Mouse (Mus musculus): Measurements from ENCODE around the gene 1700020D05Rik.

1700020D05Rik gene

DNA sequence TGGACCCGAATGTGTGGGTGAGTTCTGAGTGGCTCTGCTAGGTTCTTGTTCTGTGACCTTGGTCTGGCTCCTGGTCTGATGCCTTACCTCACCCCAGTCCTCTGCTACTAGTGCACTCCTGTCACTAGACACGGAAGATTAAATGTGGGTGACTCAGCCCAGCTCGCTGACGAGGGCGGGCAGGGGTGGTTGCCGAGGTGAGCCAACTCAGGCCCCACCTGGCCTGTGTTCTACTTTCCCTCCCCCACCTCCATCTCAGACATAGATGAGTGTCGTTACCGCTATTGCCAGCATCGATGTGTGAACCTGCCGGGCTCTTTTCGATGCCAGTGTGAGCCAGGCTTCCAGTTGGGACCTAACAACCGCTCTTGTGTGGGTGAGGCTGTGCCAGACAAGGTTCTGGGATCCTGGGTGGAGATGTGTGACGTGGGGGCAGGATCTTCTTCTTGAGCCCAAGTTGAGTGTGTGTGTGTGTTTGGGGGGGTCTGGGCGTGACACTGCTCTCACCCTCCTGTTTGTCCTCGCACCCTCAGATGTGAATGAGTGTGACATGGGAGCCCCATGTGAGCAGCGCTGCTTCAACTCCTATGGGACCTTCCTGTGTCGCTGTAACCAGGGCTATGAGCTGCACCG is 25.8 kb downstream of the 1700020D05Rik start:
- in situ Hi-C loops (cut with MboI; ENCODE audit: unreplicated experiment in 2 of 2) = loop anchor here in 1 of 2 experiments (10.0 kb wide), 1 partner anchor 87 kb away; the partner anchor contains the start of genes Ap5b1 and Ovol1

DNA sequence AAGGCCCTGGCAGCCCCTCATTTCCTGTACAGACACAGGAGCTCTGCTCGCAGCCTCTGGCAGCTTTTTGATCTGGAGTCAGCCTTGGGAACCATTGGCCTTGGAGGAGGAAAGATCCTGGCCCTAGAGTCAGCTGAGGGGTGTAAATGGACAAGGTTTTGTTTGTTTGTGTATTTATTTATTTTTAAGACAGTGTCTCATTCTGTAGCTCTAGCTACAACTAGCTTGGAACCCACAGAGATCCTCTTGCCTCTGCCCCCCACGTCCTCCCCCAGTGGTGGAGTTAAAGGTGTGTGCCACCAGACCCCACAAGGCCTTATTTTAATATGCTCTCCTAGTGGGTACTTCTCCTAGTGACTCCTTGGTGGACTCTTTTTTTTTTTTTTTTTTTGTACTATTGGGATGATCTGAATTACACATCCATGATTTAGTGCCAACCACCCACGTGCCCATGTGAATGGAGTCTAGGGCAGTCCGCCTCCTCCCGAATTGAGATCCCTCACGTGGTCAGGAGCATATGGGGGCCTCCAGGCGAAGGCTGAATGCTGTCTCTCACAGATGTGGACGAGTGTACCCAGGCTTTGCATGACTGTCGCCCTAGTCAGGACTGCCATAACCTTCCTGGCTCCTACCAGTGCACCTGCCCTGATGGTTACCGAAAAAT is 26.5 kb downstream of the 1700020D05Rik start:
- in situ Hi-C loops (cut with MboI; ENCODE audit: unreplicated experiment in 2 of 2) = loop anchor here in 1 of 2 experiments (10.0 kb wide), 1 partner anchor 88 kb away; the partner anchor contains the start of genes Ap5b1 and Ovol1

DNA sequence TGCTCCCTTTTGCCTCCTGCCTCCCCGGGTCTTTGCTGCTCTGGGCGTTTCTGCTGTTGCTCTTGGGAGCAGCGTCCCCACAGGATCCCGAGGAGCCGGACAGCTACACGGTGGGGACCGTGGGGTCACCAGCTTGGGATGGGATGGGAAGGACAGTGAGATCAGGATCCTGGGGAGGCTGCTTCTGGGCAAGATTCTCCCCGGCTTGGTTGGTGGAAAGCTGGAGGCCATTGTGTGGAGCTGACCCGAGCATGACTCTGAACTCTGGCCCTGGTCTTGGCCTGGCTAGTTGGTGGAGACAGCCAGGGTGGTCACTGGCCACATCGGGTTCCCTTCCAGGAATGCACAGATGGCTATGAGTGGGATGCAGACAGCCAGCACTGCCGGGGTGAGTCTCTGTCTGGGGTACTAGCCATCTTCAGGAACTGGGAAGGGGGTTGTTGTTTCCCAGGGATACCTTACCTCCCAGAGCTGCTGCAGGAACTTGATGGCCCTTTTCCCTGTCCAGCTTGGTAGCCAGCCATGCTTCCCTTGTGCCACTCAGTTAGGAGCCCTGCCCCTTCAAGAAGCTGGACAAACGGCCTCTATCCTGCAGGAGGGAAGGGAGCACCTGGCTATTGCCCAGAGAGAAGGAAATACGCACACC is 28.4 kb downstream of the 1700020D05Rik start:
- in situ Hi-C loops (cut with MboI; ENCODE audit: unreplicated experiment in 2 of 2) = loop anchor here in 1 of 2 experiments (10.0 kb wide), 1 partner anchor 90 kb away; the partner anchor contains the start of genes Ap5b1 and Ovol1

DNA sequence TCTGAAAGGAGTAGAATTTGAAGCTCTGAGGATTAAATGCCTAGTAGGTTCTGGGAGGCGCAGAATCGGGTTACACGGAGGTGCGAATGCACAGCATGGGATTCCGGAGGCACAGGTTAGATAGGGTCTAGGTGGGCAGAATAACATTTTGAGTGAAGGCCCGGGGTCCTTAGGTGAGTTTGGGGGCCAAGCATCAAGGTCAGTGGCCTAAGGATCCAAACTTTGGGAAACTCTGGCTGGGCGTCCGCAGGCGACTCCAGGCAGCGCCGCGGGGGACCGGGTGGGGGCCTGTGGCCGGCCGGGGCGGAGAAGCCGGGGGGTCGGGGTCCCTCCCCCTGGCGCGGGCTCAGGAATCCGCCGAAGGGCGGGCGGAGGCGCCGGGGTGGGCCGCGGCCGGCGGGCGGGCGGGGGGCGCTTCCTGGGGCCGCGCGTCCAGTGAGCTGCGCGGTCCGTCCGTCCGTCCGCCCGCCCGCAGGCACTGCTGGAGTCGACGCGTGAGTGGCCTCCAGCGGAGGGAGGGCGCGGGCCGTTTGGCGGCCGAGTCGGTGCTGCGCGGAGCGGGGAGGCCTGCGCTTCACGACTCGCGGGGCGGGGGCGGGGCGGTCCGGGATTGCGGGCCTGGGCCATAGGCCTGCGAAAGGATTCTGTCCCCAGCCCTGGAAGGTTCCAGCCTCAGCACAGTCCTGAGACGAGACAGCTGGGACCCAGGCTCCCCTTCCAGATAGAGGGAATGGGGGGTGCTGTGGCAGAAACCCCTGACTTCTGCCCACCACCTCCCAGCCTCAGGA is 29.1 kb downstream of the 1700020D05Rik start:
- in situ Hi-C loops (cut with MboI; ENCODE audit: unreplicated experiment in 2 of 2) = loop anchor here in 1 of 2 experiments (10.0 kb wide), 1 partner anchor 90 kb away; the partner anchor contains the start of genes Ap5b1 and Ovol1

DNA sequence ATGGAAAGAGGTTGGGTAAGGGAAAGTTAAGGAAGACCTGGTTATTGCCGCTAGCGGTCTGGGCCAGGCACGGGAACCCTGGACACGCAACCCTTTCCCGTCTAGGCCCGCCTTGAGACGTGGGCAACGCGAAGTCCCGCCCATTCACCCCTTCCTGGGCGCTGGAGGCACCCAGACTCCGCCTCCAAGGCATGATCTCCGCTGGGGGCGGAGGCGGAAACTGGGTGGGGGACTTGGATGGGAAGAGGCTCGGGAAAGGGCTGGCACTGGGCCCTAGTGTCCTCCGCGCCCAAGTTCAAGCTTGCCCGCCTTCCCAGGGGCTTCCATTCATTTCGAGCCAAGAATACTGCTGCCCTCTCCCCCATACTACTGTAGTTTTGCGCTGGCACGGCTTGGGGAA is 29.9 kb downstream of the 1700020D05Rik start, which contains the start of gene Efemp2:
Efemp2 (plus strand) TSS at position 235 of the 400 bp plus-strand sequence.
- in situ Hi-C loops (cut with MboI; ENCODE audit: unreplicated experiment in 2 of 2) = loop anchor here in 1 of 2 experiments (10.0 kb wide), 1 partner anchor 91 kb away; the partner anchor contains the start of genes Ap5b1 and Ovol1

- in situ Hi-C loops (cut with MboI; ENCODE audit: unreplicated experiment in 2 of 2) = loop anchor here in 1 of 2 experiments (10.0 kb wide), 1 partner anchor 92 kb away; the partner anchor contains the start of genes Ap5b1 and Ovol1
These were observed 30.7 kb downstream of the 1700020D05Rik start for GRCm38 (mm10) chr19:5472857-5473256.

GRCm38 (mm10) chr19:5471846-5472245 is 31.7 kb downstream of the 1700020D05Rik start:
- in situ Hi-C loops (cut with MboI; ENCODE audit: unreplicated experiment in 2 of 2) = loop anchor here in 1 of 2 experiments (10.0 kb wide), 1 partner anchor 93 kb away; the partner anchor contains the start of genes Ap5b1 and Ovol1

GRCm38 (mm10) chr19:5468374-5468773 is 35.2 kb downstream of the 1700020D05Rik start, which contains the start of gene Ctsw:
Gene Ctsw, minus strand, starts transcription at chr19:5468507.
- in situ Hi-C loops (cut with MboI; ENCODE audit: unreplicated experiment in 2 of 2) = no loop called here

DNA sequence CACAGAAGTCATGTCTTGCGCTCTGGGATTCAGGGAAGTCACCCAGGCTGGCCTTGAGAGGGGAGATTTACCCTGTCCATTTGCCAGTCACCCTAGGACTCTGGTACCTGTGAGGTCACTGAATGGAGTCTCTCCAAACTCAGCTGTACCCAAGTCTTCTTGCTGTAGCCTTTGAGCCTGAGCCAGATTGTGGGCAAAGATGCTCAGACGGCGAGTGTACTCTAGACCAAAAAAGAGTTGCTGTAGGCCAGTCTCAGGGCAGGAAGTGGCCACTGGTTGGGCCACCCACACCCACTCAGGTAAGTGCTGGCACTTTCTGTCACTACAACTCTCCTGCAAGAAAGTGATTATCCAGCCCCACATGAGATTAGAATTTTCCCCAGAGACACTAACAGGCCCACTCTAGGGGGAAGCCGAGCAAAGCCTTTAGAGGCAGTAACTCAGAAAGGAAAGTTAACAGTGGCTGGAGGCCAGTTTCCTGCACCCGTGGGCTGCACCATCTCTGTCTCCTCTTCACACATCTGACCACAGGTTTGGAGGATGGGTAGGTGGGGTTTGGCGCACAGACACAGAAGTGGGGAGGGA is 36.6 kb downstream of the 1700020D05Rik start:
- in situ Hi-C loops (cut with MboI; ENCODE audit: unreplicated experiment in 2 of 2) = no loop called here

- in situ Hi-C loops (cut with MboI; ENCODE audit: unreplicated experiment in 2 of 2) = no loop called here
These were observed 38.5 kb downstream of the 1700020D05Rik start for GRCm38 (mm10) chr19:5465037-5465436.

GRCm38 (mm10) chr19:5463791-5464562 is 39.6 kb downstream of the 1700020D05Rik start:
- in situ Hi-C loops (cut with MboI; ENCODE audit: unreplicated experiment in 2 of 2) = no loop called here

- in situ Hi-C loops (cut with MboI; ENCODE audit: unreplicated experiment in 2 of 2) = no loop called here
These were observed 40.4 kb downstream of the 1700020D05Rik start for GRCm38 (mm10) chr19:5463212-5463611.

DNA sequence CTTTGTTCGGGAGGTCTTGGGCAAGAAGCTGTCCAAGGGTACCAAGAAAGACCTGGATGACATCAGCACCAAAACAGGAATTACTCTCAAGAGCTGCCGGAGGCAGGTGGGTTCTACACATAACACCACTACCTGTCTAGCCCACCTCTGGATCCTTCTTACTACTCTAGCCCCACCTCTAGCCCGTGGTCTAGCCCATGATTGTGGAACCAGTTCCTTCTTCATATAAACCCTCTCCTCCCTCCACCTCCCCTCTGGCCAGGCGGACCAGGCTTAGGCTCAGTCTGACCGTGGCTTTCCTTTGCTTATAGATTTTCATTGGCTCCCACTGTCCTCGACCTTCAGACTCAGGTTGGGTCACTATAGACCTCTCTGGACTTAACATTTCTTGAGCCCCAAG is 42.2 kb downstream of the 1700020D05Rik start:
- in situ Hi-C loops (cut with MboI; ENCODE audit: unreplicated experiment in 2 of 2) = no loop called here

GRCm38 (mm10) chr19:5460465-5460911 is 43.1 kb downstream of the 1700020D05Rik start, which contains the start of gene Fibp:
Gene Fibp, plus strand, starts transcription at chr19:5460615.
- in situ Hi-C loops (cut with MboI; ENCODE audit: unreplicated experiment in 2 of 2) = no loop called here

DNA sequence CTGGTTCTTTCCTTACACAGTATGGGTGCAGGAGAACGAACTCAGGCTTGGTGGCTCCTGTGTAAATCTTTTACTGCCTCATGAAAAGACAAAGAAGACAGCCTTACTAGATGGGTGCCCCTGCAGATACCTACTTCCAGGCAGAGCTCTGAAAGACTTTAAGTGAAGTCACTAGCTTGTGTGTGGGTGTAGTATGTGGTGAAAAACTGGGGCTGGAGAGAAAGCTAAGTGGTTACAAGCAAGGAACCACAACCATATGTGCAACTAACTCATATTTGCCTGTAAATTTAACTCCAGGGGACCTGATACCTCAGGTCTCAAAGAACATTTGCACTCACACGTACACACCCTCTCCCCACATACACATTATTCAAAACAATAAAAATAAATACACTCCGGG is 43.7 kb downstream of the 1700020D05Rik start:
- in situ Hi-C loops (cut with MboI; ENCODE audit: unreplicated experiment in 2 of 2) = no loop called here

DNA sequence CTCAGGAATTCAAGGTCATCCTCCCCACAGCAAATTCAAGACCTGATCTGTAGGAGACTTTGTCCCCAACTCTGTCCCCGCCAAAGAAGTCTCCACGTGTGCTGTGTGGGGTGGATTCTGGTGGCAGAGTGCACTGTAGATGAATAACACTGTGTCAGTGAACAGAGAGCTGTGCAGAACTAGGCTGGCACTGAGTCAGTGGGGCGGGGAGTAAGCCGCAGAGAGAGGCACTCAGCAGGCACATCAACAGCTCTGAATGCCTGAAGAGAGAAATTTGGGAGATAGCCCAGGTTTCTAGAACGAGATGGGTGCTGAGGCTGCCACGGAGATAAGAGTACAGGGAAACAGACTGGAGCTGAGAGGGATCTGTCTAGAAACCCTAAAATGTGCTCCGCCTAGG is 44.6 kb downstream of the 1700020D05Rik start:
- in situ Hi-C loops (cut with MboI; ENCODE audit: unreplicated experiment in 2 of 2) = no loop called here

- in situ Hi-C loops (cut with MboI; ENCODE audit: unreplicated experiment in 2 of 2) = no loop called here
These were observed 45.7 kb downstream of the 1700020D05Rik start, which contains the start of gene Ccdc85b for GRCm38 (mm10) chr19:5457746-5458442. Gene Ccdc85b, minus strand, starts transcription at chr19:5457894.

Measured in v-Abl transformed pro-B cells (cell line).